Mouse (Mus musculus): ENCODE measurements at regions not wholly inside any gene's neighbourhood (a gene's known extent, or its start where the extent isn't known, plus 50 kb on each side); places are given as distances from the start of the nearest gene placed in this dataset.

GRCm38 (mm10) chr10:39216142-39216904 lies 52.7 kb upstream of the Ccn6 start:
- DNase-seq: no peak

- DNase-seq: no peak
Observed at GRCm38 (mm10) chr10:39214563-39214962, 51.0 kb upstream of the Ccn6 start.

All from lung, postnatal 14 days (tissue).